Comparison of ENCODE assay signal across 12 mouse cellular contexts in the genomic region with DNA sequence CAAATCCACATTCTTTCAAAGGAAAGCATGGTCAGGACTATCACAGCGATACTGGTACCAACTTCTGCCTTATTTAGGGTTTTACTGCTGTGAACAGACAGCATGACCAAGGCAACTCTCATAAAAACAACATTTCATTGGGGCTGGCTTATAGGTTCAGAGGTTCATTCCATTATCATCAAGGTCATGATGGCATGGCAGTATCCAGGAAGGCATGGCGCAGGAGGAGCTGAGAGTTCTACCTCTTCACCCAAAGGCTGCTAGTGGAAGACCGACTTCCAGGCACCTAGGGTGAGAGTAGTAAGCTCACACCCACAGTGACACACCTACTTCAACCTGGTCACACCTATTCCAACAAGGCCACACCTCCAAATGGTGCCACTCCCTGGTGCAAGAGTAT. TPM values are rescaled to one million over a fixed set of nuclear protein-coding genes. Genes with fewer than 3 reads are reported as not detected.
DNase-seq lines count a peak whose midpoint lies in the region; ATAC-seq lines count a peak whose summit lies in the region.
"Not testable (repeated sequence)": the region's sequence is repeated elsewhere in the genome, so short reads cannot be mapped to it uniquely, and the experiment has no call there.
"Had no signal": no experiment of that assay in that cellular context is flagged by ENCODE, and none has a peak within 500 bp of the region (broad histone marks: within the 10 kb centered on the region; RNA-seq: fewer than 3 reads in every experiment).

No protein-coding gene starts in this region.

- not testable (repeated sequence) for H3K27me3 ChIP-seq in heart, embryonic 11.5 days (ENCODE audit: control insufficient read depth, insufficient read depth, low read length); hindbrain, embryonic 14.5 days (ENCODE audit: control insufficient read depth, insufficient read depth, low read length); midbrain, embryonic 14.5 days (ENCODE audit: control insufficient read depth, insufficient read depth, low read length); stomach, embryonic 14.5 days (ENCODE audit: control insufficient read depth, insufficient read depth, low read length)

- H3K27ac ChIP-seq in heart, embryonic 11.5 days (ENCODE audit: low read depth, low read length); hindbrain, embryonic 14.5 days; midbrain, embryonic 14.5 days (replicated peaks; ENCODE audit: low read depth, low read length); stomach, embryonic 14.5 days (ENCODE audit: low read length): not testable (repeated sequence)

- not testable (repeated sequence) for H3K4me3 ChIP-seq in heart, embryonic 11.5 days (ENCODE audit: low read depth, low read length); hindbrain, embryonic 14.5 days (replicated peaks; ENCODE audit: low read length); midbrain, embryonic 14.5 days (replicated peaks; ENCODE audit: low read depth, low read length); stomach, embryonic 14.5 days (ENCODE audit: low read depth, low read length)

- peak; percentile 73 for DNase-seq in heart, adult 11 months
- not testable (repeated sequence) for DNase-seq in hindbrain, embryonic 14.5 days (ENCODE audit: low spot score); midbrain, embryonic 14.5 days

- WGBS in heart, embryonic 11.5 days (ENCODE audit: insufficient replicate concordance) = 68% methylated on average over 3 of the region's 3 CpGs
- WGBS in hindbrain, embryonic 14.5 days = 81% methylated on average over 3 of the region's 3 CpGs
- WGBS in midbrain, embryonic 14.5 days = 70% methylated on average over 3 of the region's 3 CpGs
- WGBS in stomach, embryonic 14.5 days = 79% methylated on average over 3 of the region's 3 CpGs

- H3K36me3 ChIP-seq in heart, embryonic 11.5 days (ENCODE audit: control insufficient read depth, insufficient read depth, low read length); hindbrain, embryonic 14.5 days (replicated peaks; ENCODE audit: control insufficient read depth, insufficient read depth); midbrain, embryonic 14.5 days (ENCODE audit: control insufficient read depth, insufficient read depth, low read length); stomach, embryonic 14.5 days (ENCODE audit: control insufficient read depth, insufficient read depth, low read length): not testable (repeated sequence)

- H3K9ac ChIP-seq in heart, embryonic 11.5 days (ENCODE audit: low read depth, low read length); hindbrain, embryonic 14.5 days; midbrain, embryonic 14.5 days (replicated peaks; ENCODE audit: low read length); stomach, embryonic 14.5 days (replicated peaks; ENCODE audit: low read depth, low read length): not testable (repeated sequence)

- H3K4me1 ChIP-seq in heart, embryonic 11.5 days (ENCODE audit: control insufficient read depth, insufficient read depth, low read length); hindbrain, embryonic 14.5 days (replicated peaks; ENCODE audit: control insufficient read depth, insufficient read depth, low read length); midbrain, embryonic 14.5 days (ENCODE audit: control insufficient read depth, insufficient read depth, low read length); stomach, embryonic 14.5 days (ENCODE audit: control insufficient read depth, insufficient read depth, low read length): not testable (repeated sequence)

- not testable (repeated sequence) for H3K4me2 ChIP-seq in heart, embryonic 11.5 days; hindbrain, embryonic 14.5 days (replicated peaks); midbrain, embryonic 14.5 days (ENCODE audit: low read length); stomach, embryonic 14.5 days (replicated peaks; ENCODE audit: low read depth, low read length)

- H3K9me3 ChIP-seq in heart, embryonic 11.5 days (replicated peaks; ENCODE audit: control insufficient read depth, low read length); hindbrain, embryonic 14.5 days (ENCODE audit: control insufficient read depth, low read length); midbrain, embryonic 14.5 days (ENCODE audit: control insufficient read depth, low read length); stomach, embryonic 14.5 days (ENCODE audit: control insufficient read depth, low read depth, low read length): not testable (repeated sequence)

- ATAC-seq in heart, embryonic 11.5 days (replicated peaks; ENCODE audit: insufficient number of reproducible peaks, low FRiP score, low TSS enrichment) = 0 out of 2 replicates have a peak, but pooled peaks have one; percentile 59
- ATAC-seq in hindbrain, embryonic 14.5 days (ENCODE audit: low FRiP score) = peak; percentile 59; the same call in 1 of the 2 replicates
- ATAC-seq in midbrain, embryonic 14.5 days (ENCODE audit: low FRiP score, low TSS enrichment) = peak; percentile 70; the same call in 1 of the 2 replicates
- 0 out of 2 replicates have a peak, but pooled peaks have one; percentile 42 for ATAC-seq in stomach, embryonic 14.5 days (ENCODE audit: insufficient number of reproducible peaks, insufficient read depth, low FRiP score, low read depth)

RNA-seq across cellular contexts. Expression of gene Speer4d, which starts 2.7 kb away (rescaled TPM):
- not detected in 2 replicates for polyA plus RNA-seq in heart, embryonic 11.5 days (2014; fragmentation: Nextera tagmentation; extraction: Ambion mirVana)
- polyA plus RNA-seq in hindbrain, embryonic 14.5 days (2014; fragmentation: Nextera tagmentation; extraction: Ambion mirVana) = not detected in 2 replicates
- not detected in 2 replicates for polyA plus RNA-seq in midbrain, embryonic 14.5 days (2014; fragmentation: Nextera tagmentation; extraction: Ambion mirVana)
- polyA plus RNA-seq in stomach, embryonic 14.5 days (2014; fragmentation: Nextera tagmentation; extraction: Ambion mirVana) = not detected in 2 replicates
- polyA plus RNA-seq: activated CD4-positive, CD25-positive, alpha-beta regulatory T cell, adult 4 months; adrenal gland, adult 2 months; brain, embryonic 14.5 days; C2C12; CD4-positive, CD25-positive, alpha-beta regulatory T cell, adult 4 months; G1E; Patski had no signal

RNA-seq across cellular contexts. Expression of gene Gm21083, which starts 39.1 kb away (rescaled TPM):
- polyA plus RNA-seq in heart, embryonic 11.5 days (2014; fragmentation: Nextera tagmentation; extraction: Ambion mirVana) = 0.27 and 0.35 TPM in 2 replicates
- not detected in 2 replicates for polyA plus RNA-seq in hindbrain, embryonic 14.5 days (2014; fragmentation: Nextera tagmentation; extraction: Ambion mirVana)
- not detected in 2 replicates for polyA plus RNA-seq in midbrain, embryonic 14.5 days (2014; fragmentation: Nextera tagmentation; extraction: Ambion mirVana)
- not detected in 2 replicates for polyA plus RNA-seq in stomach, embryonic 14.5 days (2014; fragmentation: Nextera tagmentation; extraction: Ambion mirVana)
- polyA plus RNA-seq: activated CD4-positive, CD25-positive, alpha-beta regulatory T cell, adult 4 months; adrenal gland, adult 2 months; brain, embryonic 14.5 days; CD4-positive, CD25-positive, alpha-beta regulatory T cell, adult 4 months; G1E; Patski had no signal

RNA-seq across cellular contexts. Expression of gene 4930572O03Rik, which starts 40.7 kb away (rescaled TPM):
- not detected in 2 replicates for polyA plus RNA-seq in heart, embryonic 11.5 days (2014; fragmentation: Nextera tagmentation; extraction: Ambion mirVana)
- not detected in 2 replicates for polyA plus RNA-seq in hindbrain, embryonic 14.5 days (2014; fragmentation: Nextera tagmentation; extraction: Ambion mirVana)
- not detected in 2 replicates for polyA plus RNA-seq in midbrain, embryonic 14.5 days (2014; fragmentation: Nextera tagmentation; extraction: Ambion mirVana)
- not detected in 2 replicates for polyA plus RNA-seq in stomach, embryonic 14.5 days (2014; fragmentation: Nextera tagmentation; extraction: Ambion mirVana)
- polyA plus RNA-seq: activated CD4-positive, CD25-positive, alpha-beta regulatory T cell, adult 4 months; adrenal gland, adult 2 months; brain, embryonic 14.5 days; C2C12; CD4-positive, CD25-positive, alpha-beta regulatory T cell, adult 4 months; G1E; Patski had no signal
